Mouse (Mus musculus) telencephalon, adult 2 months (tissue): ENCODE results near the gene Sspn.
A peak's percentile ranks its signal among the peaks of the same experiment; 100 is the strongest.

Experiments
- DNase-seq: peaks from one replicate; pipeline ENCODE4 v3.0.0-alpha.2; 2011; ENCODE audit warnings: low read depth, low spot score

The Sspn gene

DNA sequence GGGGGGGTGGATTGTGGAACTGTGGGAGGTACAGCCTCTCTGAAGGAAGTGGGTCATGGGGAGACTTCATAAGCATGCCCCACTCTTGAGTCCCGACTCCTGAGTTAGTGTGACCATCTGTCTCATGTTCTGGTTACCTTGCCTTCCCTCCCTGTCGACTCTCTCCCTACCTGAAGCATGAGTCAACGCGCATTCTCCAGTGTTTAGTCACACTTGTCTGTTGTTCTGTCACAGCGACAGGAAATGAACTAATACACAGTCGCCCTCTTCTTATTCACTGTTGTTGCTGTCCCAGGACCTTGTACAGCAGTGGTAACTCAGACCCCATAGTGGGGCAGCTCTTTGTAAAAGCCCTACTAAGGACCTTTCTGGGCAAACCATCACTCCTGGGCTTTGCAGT lies 41.4 kb downstream of the Sspn start:
- no peak for DNase-seq

DNA sequence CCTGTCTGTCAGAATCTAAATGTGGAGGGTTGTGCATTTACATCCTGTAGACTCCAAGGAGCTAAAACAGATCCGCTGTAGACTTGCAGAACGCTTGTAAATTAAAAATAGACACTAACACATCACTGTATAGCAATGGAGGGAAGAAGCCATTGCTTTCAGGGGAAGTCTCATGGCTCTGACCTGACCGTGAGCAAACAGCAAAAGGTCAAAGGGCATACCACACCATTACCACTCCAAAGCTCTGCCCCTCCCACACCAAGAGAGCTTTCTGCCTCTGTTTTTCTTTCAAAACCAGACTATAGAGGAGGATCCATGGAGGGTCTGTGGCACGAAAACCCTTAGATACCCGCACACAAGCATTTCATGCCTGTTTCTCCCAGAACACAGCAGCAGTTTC lies 41.9 kb downstream of the Sspn start:
- peak; percentile 13 for DNase-seq

DNA sequence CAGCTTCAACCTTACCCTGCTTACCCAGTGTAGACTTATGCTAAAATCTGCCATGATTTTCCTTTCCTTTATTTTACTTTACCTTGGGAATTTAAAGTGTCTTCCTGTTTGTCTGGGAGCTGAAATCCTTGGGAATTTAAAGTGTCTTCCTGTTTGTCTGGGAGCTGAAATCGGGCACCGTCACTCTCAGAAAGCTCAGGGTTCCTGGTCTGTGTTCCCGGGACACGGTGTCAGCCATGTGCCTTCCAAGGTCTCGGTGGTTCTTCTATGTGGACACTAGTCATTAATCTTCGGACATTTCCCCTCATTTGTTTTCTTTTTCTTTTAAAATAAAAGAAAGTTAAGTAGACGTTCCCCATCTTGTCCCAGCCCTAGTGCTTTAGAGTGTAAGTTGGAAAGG lies 43.3 kb downstream of the Sspn start:
- DNase-seq: no peak

DNA sequence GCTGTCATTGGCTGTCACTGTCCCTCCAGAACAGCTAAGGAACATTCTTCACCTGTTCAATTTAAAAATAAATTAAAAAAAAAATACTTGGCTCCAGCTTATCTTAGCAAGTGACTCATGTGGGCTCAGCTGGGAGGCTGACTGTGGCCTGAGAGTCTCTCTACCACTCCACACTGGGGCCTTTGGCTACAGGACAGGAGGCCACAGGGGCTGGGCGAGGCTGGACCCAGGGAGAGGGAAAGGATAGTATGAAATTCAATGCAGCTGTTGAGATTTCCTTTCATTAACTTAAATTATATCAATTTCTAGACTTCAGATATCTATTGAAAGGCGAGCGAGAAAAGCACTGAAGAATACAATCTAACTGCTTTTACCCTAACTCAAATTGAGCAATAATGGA lies 45.9 kb downstream of the Sspn start:
- no peak for DNase-seq

DNA sequence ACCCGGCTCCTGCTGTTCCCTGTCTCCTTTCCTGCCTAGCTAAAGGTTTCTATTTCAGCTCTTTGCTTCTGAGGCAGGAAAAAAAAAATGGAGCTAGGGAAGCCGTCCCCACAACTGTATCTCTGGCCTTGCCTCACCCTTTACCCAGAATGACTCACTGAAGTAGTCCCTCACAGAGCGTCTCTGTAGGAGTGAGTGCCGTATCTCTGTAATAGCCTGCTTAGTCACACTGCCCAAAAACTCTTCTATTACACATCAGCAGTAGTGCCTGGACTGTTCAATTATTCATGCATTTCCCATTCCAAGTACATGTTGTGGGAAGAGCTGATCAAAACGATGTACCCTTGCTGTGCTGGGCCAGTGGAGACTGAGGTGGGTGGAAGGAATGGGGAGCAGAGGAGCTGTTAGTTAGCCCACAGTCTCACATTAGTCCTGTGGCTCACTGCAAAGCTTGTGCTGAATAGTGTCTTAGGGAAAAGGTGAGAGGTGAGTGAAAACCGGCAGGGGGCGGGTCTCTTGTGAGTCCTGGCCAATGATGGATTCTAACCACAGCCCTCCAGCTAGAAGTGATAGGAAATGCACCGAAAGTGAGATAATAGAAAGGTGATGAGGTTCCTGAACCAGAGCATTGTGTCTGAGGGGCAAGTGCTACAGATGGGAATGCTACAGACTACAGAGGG lies 46.5 kb downstream of the Sspn start:
- peak; percentile 22 for DNase-seq

DNA sequence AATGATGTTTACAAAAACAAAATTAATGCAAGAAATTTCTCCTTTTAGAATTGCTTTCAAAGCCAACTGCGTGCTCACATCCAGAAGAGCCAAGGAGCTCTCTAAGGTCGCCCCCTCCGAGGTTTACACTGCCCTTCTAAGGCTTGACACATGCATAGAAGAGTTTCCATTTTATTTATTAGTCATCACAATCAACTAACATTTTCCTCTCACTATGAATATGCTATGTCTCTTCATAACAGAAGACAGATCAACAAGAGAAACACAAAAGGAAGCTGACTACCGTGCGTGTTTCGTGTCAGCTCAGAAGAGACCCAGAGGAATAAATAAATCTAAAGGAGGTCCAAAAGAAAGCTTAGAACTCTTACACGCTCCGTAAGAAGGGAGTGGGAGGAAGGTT lies 49.6 kb downstream of the Sspn start:
- DNase-seq: no peak

DNA sequence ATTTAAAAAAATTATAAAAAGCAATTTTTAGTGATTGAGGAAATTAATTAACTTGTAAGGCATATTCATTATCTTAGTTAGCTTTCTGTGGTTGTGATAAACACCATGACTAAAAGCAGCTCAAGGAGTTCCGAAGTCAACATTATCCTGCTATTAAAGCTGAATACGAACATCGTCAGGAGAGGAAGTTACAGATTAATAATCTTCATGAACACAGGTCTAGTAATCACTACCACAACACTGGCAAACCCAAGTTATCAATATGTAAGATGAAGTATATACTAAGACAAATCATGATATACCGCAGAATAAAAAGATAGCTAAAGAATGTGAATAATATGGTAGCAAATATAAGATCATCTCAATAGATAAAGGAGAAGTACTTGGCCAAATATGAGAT lies 50.9 kb downstream of the Sspn start:
- no peak for DNase-seq

DNA sequence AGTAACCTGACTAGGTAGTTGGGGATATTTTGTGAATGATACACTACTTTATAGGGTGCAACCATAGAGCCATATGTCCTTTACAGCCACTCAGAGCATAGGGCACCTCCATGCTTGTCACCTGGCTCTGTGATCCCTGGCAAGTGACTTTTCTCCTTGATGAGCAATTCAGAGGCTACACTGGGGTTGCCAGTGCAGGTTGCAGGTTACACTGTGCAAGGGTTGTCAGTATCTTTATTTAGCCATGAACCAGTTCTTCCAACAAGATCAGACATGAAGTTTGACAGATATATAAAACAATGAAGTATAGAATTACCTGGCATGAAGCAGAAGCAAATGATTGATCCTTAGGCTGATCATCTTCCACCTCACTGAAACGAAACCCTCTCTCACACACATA lies 59.1 kb downstream of the Sspn start:
- no peak for DNase-seq

DNA sequence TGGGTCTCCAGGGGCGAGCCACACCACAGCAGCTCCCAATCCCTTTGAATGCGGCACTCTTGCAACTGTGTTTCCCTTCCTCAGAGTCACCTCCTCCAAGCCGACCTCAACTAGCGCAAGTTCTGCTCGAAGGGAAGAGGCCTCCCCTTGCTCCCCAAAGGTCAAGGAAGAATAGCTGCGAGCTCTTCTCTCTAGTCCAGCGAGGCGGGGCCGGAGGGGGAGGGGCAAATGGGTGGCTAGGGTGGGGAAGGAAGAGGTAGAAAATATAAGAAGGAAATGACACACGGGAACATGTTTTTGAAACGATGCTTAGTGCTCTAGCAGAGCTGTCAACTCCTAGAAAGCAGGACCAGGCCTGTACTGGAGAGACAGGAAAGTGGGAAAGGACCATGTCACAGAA lies 61.1 kb downstream of the Sspn start:
- no peak for DNase-seq

DNA sequence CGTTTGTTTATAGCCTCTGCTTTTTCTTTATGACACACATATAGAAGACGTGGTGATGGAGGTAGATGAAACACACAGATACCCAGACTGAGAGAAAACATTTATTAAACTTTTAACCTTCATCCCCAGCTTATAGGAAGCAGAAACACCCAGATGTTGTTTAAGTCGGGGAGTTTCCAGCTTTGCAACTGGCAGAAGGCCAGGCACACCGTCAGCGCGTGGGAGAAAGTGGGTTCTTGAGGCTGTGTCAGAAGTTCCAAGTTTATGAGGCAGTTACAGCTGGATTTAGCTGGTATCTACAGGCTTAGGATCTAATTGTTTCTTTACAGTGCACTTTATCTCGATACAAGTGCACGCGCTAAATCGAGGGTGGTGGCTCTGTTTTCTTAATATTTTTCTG lies 61.5 kb downstream of the Sspn start:
- no peak for DNase-seq

DNA sequence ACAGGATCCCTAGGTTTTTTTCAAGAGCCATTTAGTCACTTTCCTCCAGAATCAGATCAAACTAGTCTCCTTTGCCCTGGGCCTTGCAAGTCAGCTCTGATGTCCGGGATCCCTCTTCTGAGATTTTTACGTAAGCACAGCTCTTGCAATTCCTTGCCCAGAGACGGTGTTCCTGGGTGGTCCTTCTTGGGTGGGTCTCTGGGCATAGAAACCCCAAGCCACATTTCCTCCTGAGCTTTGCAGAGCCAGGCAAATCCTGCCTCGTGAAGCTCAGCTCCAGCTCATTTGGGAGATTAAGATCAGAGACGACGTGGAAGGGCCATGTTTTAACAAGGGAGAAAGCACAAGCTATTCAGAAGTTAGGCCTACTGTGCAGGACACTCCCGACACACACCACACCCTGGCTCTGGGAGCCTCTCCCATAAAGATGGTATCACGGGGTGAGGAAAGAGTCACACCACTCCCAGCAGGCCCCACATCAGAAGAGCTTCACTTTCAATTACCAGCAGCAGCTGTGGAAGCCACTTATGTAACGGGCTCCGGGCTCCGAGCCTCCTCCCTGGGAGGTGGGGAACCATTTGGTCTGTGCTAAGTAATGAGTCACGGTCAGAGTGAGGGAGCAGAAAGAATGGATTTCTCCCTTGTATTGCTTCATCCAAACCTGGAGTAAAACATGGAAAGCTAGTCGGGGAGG lies 67.0 kb downstream of the Sspn start:
- peak; percentile 80 for DNase-seq

DNA sequence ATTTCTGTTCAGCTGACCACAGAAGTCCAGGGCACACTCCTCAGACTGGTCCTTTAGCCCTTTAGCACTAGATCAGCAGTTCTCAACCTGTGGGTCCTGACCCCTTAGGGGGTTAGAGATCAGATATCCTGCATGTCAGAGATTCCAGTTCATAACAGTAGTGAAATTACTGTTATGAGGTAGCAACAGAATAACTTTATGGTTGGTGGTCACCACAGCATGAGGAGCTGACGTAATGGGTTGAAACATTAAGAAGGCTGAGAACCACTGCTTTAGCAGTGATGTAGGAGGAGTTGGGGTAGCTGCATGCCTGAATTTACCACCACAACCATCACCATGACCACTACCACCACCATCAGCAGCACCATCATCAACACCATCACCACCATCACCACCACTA lies 69.3 kb downstream of the Sspn start:
- DNase-seq: no peak

DNA sequence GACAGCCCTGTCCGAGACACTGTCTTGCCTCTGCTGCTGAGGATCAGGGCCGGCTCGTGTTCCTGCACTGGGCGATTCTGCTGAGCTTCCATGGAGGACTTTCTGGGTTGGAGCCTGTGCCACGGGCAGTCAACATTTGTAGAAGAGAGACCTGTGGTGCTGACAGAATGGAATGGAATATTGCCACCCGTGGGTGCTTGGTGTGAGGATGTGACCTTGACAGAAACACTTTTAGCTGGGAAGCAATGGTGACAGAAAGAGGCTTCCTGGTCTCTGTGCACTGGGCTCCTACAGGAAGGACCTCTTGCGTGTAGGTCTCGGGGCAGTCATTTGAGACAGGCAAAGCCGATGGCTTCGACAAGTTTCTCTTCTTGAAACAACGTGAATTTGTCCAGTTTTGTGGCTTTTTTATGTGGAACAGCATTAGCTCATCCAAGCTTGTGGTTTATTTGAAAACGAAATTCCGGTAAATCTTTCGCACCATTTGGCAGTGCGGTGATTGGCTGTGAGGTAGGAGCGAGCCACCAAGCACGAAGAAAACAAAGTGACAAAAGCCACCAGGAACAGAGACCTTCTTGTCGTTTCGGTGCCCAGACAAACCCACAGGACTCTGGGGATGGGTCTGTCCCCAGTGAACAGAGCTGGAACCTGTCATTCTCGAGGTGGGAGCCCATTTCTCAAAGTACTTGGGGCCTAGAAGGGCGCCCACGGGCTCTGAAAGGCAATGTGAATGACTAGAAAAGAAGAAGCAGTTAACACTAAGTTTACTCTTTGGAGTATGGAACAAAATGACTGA lies 70.2 kb downstream of the Sspn start:
- DNase-seq: no peak

DNA sequence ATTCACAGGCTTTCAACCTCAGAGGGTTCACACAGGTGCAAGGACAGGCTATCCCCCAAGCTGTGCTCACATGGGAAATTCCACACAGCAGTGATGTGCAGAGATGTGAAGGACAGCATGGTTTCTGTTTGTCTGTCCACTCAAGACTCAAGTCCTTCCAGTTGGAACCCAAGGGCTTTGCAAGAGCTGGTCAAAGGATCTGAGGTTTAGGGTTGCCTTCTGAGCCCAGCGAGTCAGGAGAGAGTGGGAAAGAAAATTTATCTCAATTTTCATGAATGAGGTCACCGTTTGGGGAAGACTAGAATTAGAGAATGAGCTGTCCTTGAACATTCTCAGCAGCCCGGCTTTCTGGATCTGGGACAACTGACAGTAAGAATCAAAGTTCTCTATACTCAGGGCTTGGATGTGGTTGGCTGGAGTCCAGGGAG lies 72.7 kb downstream of the Sspn start:
- DNase-seq: no peak

DNA sequence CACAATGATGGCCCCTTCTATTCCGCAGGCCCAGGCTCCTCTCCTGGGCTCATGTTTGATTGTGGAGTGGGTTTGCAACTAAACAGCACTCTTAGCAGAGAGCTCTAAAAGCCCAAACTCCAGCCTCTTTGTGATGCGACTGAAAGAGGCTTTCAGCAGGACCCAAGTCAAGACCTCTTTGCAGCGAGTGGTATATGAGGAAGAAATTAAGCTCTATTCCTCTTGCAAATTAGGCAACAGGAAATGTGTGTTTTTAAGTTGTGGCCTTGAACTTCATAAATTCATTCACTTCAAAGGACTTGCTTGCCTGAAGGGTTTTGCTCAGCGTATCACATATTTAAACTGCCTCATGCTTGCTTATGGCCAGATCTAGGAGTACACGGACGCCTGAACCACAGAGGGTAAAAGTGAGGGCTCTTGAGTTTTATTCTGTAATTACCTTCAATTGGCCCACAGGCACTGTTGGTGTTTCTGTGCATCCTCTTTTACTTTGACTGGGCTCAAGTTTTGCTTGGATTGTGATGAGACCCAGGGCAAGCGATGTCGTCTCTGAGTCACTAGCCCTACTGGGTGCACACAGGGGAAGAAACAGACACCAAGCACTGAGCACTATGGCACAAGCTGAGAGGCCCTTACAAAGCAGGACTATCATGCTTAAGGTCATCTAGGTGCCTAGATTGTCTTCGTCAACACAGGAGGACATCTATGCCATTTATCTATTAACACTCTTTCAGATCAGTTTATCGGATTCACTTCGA lies 73.9 kb downstream of the Sspn start:
- no peak for DNase-seq

DNA sequence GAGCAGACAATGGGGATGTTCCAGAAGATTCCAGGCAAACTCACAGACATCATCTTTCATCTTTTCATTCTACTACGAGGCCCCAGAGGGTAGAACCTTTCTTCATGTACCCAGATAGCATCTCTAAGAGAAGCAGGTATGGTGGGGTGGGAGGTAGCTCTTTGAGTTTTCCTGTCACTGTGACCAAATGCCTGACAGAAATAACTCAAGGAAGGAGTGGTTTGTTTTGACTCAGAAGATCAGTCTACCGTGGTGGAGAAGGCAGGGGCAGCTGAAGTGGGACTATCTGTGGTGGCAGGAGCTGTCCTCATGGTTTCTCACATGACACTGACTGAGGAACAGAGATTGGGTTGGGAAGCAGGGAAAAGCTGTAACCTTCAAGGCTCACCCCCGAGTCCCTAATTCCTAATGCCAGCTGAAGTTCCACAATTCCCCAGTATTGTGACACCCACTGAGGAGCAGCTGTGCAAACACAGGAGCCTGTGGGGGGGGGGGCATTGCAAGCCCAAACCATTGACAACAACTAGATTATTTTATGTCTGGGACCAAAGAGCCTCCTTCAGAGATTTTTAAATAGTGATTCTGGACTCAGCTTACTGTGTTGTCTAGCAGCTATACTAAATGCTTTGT lies 74.6 kb downstream of the Sspn start:
- no peak for DNase-seq

DNA sequence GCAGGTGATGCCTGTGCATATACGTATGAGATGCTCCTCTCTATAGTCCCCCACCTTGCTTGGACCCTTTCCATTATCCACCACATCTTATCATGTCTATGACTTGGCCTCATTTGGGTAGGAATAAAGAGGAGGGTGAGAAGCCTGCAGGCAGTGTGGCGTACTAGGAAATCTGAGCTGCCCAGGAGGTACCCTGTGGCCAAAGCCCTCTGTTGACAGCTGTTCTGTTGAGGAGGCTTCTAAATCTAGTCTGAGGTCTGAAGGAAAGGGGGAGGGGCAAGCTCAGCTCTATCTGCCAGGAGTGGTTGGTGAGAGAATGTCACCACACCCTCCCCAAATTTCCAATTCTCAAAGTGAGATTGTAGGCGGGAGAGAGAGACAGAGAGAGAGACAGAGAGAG lies 75.3 kb downstream of the Sspn start:
- DNase-seq: no peak

DNA sequence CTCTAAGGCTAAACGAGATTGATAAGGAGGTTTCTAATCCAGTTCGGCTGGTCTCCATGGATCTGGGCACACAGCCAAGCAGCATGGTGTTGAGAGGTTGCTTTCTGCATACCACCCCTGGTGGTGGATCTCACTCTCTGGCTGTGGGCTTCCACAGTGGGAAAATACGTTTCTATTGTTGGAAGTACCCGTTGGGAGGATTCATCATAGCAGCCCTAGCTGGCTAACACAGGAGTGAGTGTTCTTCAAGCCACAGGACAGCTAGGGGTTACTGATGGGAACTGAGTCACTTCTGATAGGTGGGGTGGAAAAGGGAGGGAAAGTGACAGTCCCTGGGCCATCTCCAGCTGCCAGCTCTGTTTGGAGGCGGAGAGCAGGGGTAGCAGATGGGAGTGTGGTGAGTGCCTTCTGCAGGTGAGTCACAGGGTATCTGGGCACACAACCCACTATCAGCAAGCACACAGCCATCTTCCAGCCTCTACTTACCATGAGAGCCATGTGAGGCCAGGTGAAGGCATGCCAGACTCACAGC lies 77.1 kb downstream of the Sspn start:
- no peak for DNase-seq

DNA sequence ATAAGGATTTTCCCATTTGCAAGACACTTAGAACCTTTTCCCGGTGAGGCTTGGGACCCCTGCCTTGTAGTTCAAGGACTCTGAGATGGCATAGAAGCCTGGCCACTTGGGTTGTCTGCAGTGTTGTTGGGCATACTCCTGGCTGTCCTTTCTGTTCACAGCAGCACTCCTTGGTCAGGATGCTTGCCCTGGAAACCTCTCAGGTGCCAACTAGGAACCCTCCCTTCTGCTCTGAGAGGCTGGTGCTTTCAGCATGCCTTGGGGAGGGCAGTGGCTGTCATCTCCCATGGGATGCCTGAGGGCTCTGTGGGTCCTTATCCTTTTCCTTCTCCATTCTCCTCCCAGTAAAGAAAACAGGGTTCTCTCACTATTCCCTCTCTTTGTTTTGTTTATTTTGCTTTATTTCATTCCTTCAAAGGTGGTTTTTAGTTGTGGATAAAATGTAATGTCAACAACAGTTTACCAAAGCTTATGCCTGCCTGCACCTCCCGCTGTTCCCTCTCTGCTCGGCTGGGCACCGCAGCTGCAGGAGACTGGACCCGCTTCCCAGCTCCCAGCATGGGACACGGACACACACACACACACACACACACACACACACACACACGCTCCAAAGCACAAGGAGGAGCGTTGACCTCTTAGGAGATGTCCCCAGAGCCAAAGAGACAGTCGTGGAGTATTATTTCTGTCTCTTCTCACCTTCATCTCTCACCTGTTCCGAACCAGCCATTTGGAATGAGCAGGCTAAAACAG lies 77.9 kb downstream of the Sspn start:
- DNase-seq: no peak

DNA sequence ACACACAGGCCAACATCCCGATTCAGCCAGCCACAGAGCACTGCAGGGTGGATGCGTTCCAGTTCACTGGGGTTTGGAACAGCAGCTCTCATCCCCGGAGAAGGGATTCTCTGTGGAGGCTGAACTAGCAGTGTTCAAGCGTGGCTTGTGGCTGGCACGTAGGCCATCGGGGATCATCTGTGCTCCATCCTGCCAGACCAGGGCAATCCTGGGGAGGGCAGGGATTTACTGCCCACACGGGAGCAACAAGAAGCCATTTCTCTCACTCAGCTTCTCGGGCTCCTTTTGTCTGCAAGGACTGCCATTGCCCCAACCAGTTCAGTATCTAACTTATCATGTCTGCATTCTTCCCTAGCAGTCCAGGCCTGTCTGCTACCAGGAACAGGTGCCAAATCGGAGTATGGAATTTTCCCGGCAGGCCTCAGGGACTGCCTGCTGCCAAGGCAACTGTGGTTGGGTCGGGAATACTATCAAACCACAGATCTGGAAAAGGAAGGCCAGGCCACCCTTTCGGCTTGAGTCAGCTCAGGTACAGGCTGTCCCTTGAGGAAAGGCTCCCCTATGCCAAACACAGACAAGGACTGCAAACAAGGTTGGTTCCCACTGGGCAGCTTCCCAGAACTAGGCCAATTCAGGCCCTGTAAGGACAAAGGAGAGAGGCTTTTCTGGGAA lies 78.8 kb downstream of the Sspn start:
- no peak for DNase-seq
